Mouse (Mus musculus): Measurements from ENCODE around the gene Wfdc3. TPM values are rescaled to one million over a fixed set of nuclear protein-coding genes. Genes with fewer than 3 reads are reported as not detected.

The Wfdc3 gene
- polyA plus RNA-seq (2012; fragmentation: generic; extraction: Trizol): 0.41 TPM

- peak within 1 kb of the TSS; percentile 79 for H3K4me3 ChIP-seq
- TF ChIP-seq SRF (IDR thresholded peaks at IDR 0.05; ENCODE audit: control insufficient read depth, insufficient read length, low read depth) (peak; percentile 38), CEBPB (IDR thresholded peaks at IDR 0.05; ENCODE audit: insufficient read depth, poor library complexity, severe bottlenecking) (no peak), MYOG (IDR thresholded peaks at IDR 0.05; ENCODE audit: control insufficient read depth in 1 of 3, insufficient read depth in 1 of 3, insufficient read length in 2 of 3, low read depth in 2 of 3) (no peak), TCF12 (IDR thresholded peaks at IDR 0.05; ENCODE audit: insufficient read depth, poor library complexity, severe bottlenecking) (no peak), E2F4 (IDR thresholded peaks at IDR 0.05; ENCODE audit: insufficient read depth) (no peak), POLR2A (IDR thresholded peaks at IDR 0.05; ENCODE audit: insufficient read length, low read depth) (peak; percentile 81), MAX (IDR thresholded peaks at IDR 0.05; ENCODE audit: low read depth) (no peak)
- peaks cover 9% of the 10 kb centered on the region for H3K36me3 ChIP-seq (ENCODE audit: control insufficient read depth, insufficient read depth)
- no peaks in the 10 kb centered on the region for H3K27me3 ChIP-seq (ENCODE audit: control insufficient read depth, insufficient read depth, insufficient read length)
- peak within 1 kb of the TSS; percentile 100 for H3K4me2 ChIP-seq (ENCODE audit: low read depth)
- peaks cover 40% of the 10 kb centered on the region for H3K79me2 ChIP-seq (ENCODE audit: control insufficient read depth, insufficient read depth)
- peak within 1 kb of the TSS; percentile 77 for H3ac ChIP-seq (ENCODE audit: control insufficient read depth, insufficient read length)
Observed at GRCm38 (mm10) chr2:164745843-164746479, at the start of gene Wfdc3, which contains the start of gene Dnttip1. Wfdc3 (minus strand) TSS chr2:164745931. Dnttip1 (plus strand) TSS chr2:164745983.

GRCm38 (mm10) chr2:164794293-164794692, 48.6 kb upstream of the Wfdc3 start:
- TF ChIP-seq E2F4 (IDR thresholded peaks at IDR 0.05; ENCODE audit: insufficient read depth) (no peak), MYOG (IDR thresholded peaks at IDR 0.05; ENCODE audit: control insufficient read depth in 1 of 3, insufficient read depth in 1 of 3, insufficient read length in 2 of 3, low read depth in 2 of 3) (no peak), CEBPB (IDR thresholded peaks at IDR 0.05; ENCODE audit: insufficient read depth, poor library complexity, severe bottlenecking) (no peak), USF1 (IDR thresholded peaks at IDR 0.05; ENCODE audit: low read depth) (no peak), POLR2AphosphoS2 (IDR thresholded peaks at IDR 0.05; ENCODE audit: insufficient read length, low read depth) (peak; percentile 44), REST (IDR thresholded peaks at IDR 0.05; ENCODE audit: insufficient read depth, insufficient read length) (no peak), TCF3 (IDR thresholded peaks at IDR 0.05; ENCODE audit: insufficient read length, low read depth) (no peak)
- no peaks in the 10 kb centered on the region for H3K27me3 ChIP-seq (ENCODE audit: control insufficient read depth, insufficient read depth, insufficient read length)
- no peaks in the 10 kb centered on the region for H3K79me2 ChIP-seq (ENCODE audit: control insufficient read depth, insufficient read depth)
- no peak overlapping the region for H3K4me2 ChIP-seq (ENCODE audit: low read depth)
- H3K36me3 ChIP-seq (ENCODE audit: control insufficient read depth, insufficient read depth): peaks cover 21% of the 10 kb centered on the region
- no peak overlapping the region for H3ac ChIP-seq (ENCODE audit: control insufficient read depth, insufficient read length)
- H3K4me3 ChIP-seq: no peak overlapping the region

DNA sequence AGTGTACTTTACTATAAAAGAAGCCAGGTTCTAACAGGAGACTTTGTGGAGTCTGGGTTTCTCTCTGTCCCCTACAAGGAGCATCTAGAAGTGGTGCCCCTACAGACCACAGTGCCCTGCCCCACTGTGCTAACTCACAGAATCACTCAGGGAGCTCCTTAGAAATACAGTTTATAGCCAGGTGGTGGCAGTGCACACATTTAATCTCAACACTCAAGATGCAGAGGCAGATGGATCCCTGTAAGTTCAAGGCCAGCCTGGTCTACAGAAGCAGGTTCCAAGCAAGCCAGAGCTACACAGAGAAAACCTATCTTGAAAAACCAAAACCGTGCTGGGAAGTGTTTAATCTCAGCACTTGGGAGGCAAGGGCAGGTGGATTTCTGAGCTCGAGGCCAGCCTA, 48.0 kb upstream of the Wfdc3 start:
- Histone ChIP-seq H3K4me2 (ENCODE audit: low read depth) (no peak overlapping the region), H3K27me3 (ENCODE audit: control insufficient read depth, insufficient read depth, insufficient read length) (no peaks in the 10 kb centered on the region), H3ac (ENCODE audit: control insufficient read depth, insufficient read length) (no peak overlapping the region), H3K4me3 (no peak overlapping the region), H3K36me3 (ENCODE audit: control insufficient read depth, insufficient read depth) (peaks cover 25% of the 10 kb centered on the region), H3K79me2 (ENCODE audit: control insufficient read depth, insufficient read depth) (no peaks in the 10 kb centered on the region)
- TF ChIP-seq CEBPB (IDR thresholded peaks at IDR 0.05; ENCODE audit: insufficient read depth, poor library complexity, severe bottlenecking) (no peak), POLR2A (IDR thresholded peaks at IDR 0.05; ENCODE audit: insufficient read length, low read depth) (no peak), TCF12 (IDR thresholded peaks at IDR 0.05; ENCODE audit: insufficient read depth, poor library complexity, severe bottlenecking) (no peak), SRF (IDR thresholded peaks at IDR 0.05; ENCODE audit: control insufficient read depth, insufficient read length, low read depth) (no peak), MYOD1 (IDR thresholded peaks at IDR 0.05; ENCODE audit: control insufficient read depth in 1 of 3, insufficient read length in 2 of 3, low read depth in 2 of 3) (no peak), REST (IDR thresholded peaks at IDR 0.05; ENCODE audit: insufficient read depth, insufficient read length) (no peak), USF1 (IDR thresholded peaks at IDR 0.05; ENCODE audit: low read depth) (no peak), MAX (IDR thresholded peaks at IDR 0.05; ENCODE audit: low read depth) (no peak)

DNA sequence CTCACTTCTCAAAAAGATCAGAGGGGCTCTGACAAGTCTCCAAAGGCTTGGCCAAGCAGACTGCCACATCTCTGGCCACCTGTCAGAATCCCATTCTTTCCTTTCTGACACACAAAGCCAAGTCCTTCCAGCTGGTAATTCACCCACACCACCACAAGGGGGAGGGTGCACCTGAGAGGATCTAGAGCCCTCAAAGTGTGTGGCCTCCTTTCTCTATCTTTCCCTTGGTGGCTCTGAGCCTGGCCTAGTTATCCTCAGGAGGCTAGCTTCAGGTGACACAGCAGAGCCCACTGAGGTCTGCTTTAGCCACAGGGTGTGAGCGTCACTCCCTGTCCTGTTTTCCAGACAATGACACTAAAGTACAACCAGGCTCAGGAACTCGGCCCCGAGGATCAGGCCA, 47.5 kb upstream of the Wfdc3 start:
- H3K36me3 ChIP-seq (ENCODE audit: control insufficient read depth, insufficient read depth): peaks cover 30% of the 10 kb centered on the region
- TF ChIP-seq POLR2AphosphoS2 (IDR thresholded peaks at IDR 0.05; ENCODE audit: insufficient read length, low read depth): peak; percentile 43
- TF ChIP-seq MYOD1 (IDR thresholded peaks at IDR 0.05; ENCODE audit: control insufficient read depth in 1 of 3, insufficient read length in 2 of 3, low read depth in 2 of 3): no peak
- TF ChIP-seq E2F4 (IDR thresholded peaks at IDR 0.05; ENCODE audit: insufficient read depth): no peak
- no peak overlapping the region for H3K4me2 ChIP-seq (ENCODE audit: low read depth)
- no peak overlapping the region for H3ac ChIP-seq (ENCODE audit: control insufficient read depth, insufficient read length)
- no peak overlapping the region for H3K4me3 ChIP-seq
- no peaks in the 10 kb centered on the region for H3K27me3 ChIP-seq (ENCODE audit: control insufficient read depth, insufficient read depth, insufficient read length)
- no peaks in the 10 kb centered on the region for H3K79me2 ChIP-seq (ENCODE audit: control insufficient read depth, insufficient read depth)

GRCm38 (mm10) chr2:164792400-164793190, 46.9 kb upstream of the Wfdc3 start:
- TF ChIP-seq SRF (IDR thresholded peaks at IDR 0.05; ENCODE audit: control insufficient read depth, insufficient read length, low read depth): no peak
- TF ChIP-seq REST (IDR thresholded peaks at IDR 0.05; ENCODE audit: insufficient read depth, insufficient read length): no peak
- no peak for TF ChIP-seq MYOG (IDR thresholded peaks at IDR 0.05; ENCODE audit: control insufficient read depth in 1 of 3, insufficient read depth in 1 of 3, insufficient read length in 2 of 3, low read depth in 2 of 3)
- no peak for TF ChIP-seq MAX (IDR thresholded peaks at IDR 0.05; ENCODE audit: low read depth)
- no peak for TF ChIP-seq TCF3 (IDR thresholded peaks at IDR 0.05; ENCODE audit: insufficient read length, low read depth)
- peak; percentile 24 for TF ChIP-seq POLR2AphosphoS2 (IDR thresholded peaks at IDR 0.05; ENCODE audit: insufficient read length, low read depth)
- Histone ChIP-seq H3K4me3 (no peak overlapping the region), H3K36me3 (ENCODE audit: control insufficient read depth, insufficient read depth) (peaks cover 28% of the 10 kb centered on the region), H3K4me2 (ENCODE audit: low read depth) (no peak overlapping the region), H3K79me2 (ENCODE audit: control insufficient read depth, insufficient read depth) (no peaks in the 10 kb centered on the region), H3K27me3 (ENCODE audit: control insufficient read depth, insufficient read depth, insufficient read length) (no peaks in the 10 kb centered on the region), H3ac (ENCODE audit: control insufficient read depth, insufficient read length) (no peak overlapping the region)
